Mouse (Mus musculus): Measurements from ENCODE around the gene Jazf1. TPM values are rescaled to one million over a fixed set of nuclear protein-coding genes. Genes with fewer than 3 reads are reported as not detected.

The Jazf1 gene
- total RNA-seq, 1 experiment: 1.2 TPM

GRCm38 (mm10) chr6:52905100-52905499 lies 163.3 kb downstream of the Jazf1 start:
- no peak overlapping the region for H3K27ac ChIP-seq (ENCODE audit: insufficient read depth, low read depth, low read length, poor library complexity, severe bottlenecking)
- in situ Hi-C loops (cut with MboI; ENCODE audit: low sequenced_read_pairs in 2 of 2, unreplicated experiment in 2 of 2): no loop called here
- H3K9me3 ChIP-seq (ENCODE audit: control insufficient read depth, insufficient read depth, low read depth, low read length): no peaks in the 10 kb centered on the region
- H3K36me3 ChIP-seq (ENCODE audit: control insufficient read depth, insufficient read depth, low read length, poor library complexity, severe bottlenecking): no peaks in the 10 kb centered on the region
- H3K4me3 ChIP-seq (ENCODE audit: insufficient read depth in 1 of 2, low read depth in 1 of 2, low read length in 2 of 2, poor library complexity in 1 of 2, severe bottlenecking in 1 of 2): no peak overlapping the region
- TF ChIP-seq MAFK (IDR thresholded peaks at IDR 0.05; ENCODE audit: insufficient read depth, low read depth, low read length): no peak
- no peak for TF ChIP-seq CHD2 (IDR thresholded peaks at IDR 0.05; ENCODE audit: low read depth, low read length)
- TF ChIP-seq ZNF384 (IDR thresholded peaks at IDR 0.05; ENCODE audit: low read depth, low read length): no peak
- TF ChIP-seq HCFC1 (IDR thresholded peaks at IDR 0.05; ENCODE audit: borderline replicate concordance, insufficient read depth, low read length): no peak
- no peak for TF ChIP-seq ZC3H11A (IDR thresholded peaks at IDR 0.05; ENCODE audit: borderline replicate concordance, low read depth, low read length)
- DNase-seq (ENCODE audit: low read depth, low spot score): no peak
- no peaks in the 10 kb centered on the region for H3K4me1 ChIP-seq (ENCODE audit: control insufficient read depth in 2 of 2, insufficient read depth in 2 of 2, low read length in 2 of 2, poor library complexity in 1 of 2)
- H3K9ac ChIP-seq (ENCODE audit: insufficient read depth, low read depth, low read length, poor library complexity, severe bottlenecking): no peak overlapping the region

GRCm38 (mm10) chr6:52903226-52903960 lies 165.0 kb downstream of the Jazf1 start:
- TF ChIP-seq ZC3H11A (IDR thresholded peaks at IDR 0.05; ENCODE audit: borderline replicate concordance, low read depth, low read length) (no peak), ZNF384 (IDR thresholded peaks at IDR 0.05; ENCODE audit: low read depth, low read length) (no peak)
- DNase-seq (ENCODE audit: low read depth, low spot score): no peak
- Histone ChIP-seq H3K9me3 (ENCODE audit: control insufficient read depth, insufficient read depth, low read depth, low read length) (no peaks in the 10 kb centered on the region), H3K4me3 (ENCODE audit: insufficient read depth in 1 of 2, low read depth in 1 of 2, low read length in 2 of 2, poor library complexity in 1 of 2, severe bottlenecking in 1 of 2) (no peak overlapping the region), H3K36me3 (ENCODE audit: control insufficient read depth, insufficient read depth, low read length, poor library complexity, severe bottlenecking) (no peaks in the 10 kb centered on the region), H3K9ac (ENCODE audit: insufficient read depth, low read depth, low read length, poor library complexity, severe bottlenecking) (no peak overlapping the region), H3K4me1 (ENCODE audit: control insufficient read depth in 2 of 2, insufficient read depth in 2 of 2, low read length in 2 of 2, poor library complexity in 1 of 2) (no peaks in the 10 kb centered on the region), H3K27ac (ENCODE audit: insufficient read depth, low read depth, low read length, poor library complexity, severe bottlenecking) (no peak overlapping the region)
- in situ Hi-C loops (cut with MboI; ENCODE audit: low sequenced_read_pairs in 2 of 2, unreplicated experiment in 2 of 2): no loop called here

- Histone ChIP-seq H3K4me1 (ENCODE audit: control insufficient read depth in 2 of 2, insufficient read depth in 2 of 2, low read length in 2 of 2, poor library complexity in 1 of 2) (no peaks in the 10 kb centered on the region), H3K27ac (ENCODE audit: insufficient read depth, low read depth, low read length, poor library complexity, severe bottlenecking) (no peak overlapping the region), H3K36me3 (ENCODE audit: control insufficient read depth, insufficient read depth, low read length, poor library complexity, severe bottlenecking) (no peaks in the 10 kb centered on the region), H3K9ac (ENCODE audit: insufficient read depth, low read depth, low read length, poor library complexity, severe bottlenecking) (no peak overlapping the region), H3K4me3 (ENCODE audit: insufficient read depth in 1 of 2, low read depth in 1 of 2, low read length in 2 of 2, poor library complexity in 1 of 2, severe bottlenecking in 1 of 2) (no peak overlapping the region), H3K9me3 (ENCODE audit: control insufficient read depth, insufficient read depth, low read depth, low read length) (no peaks in the 10 kb centered on the region)
- TF ChIP-seq CHD2 (IDR thresholded peaks at IDR 0.05; ENCODE audit: low read depth, low read length) (no peak), HCFC1 (IDR thresholded peaks at IDR 0.05; ENCODE audit: borderline replicate concordance, insufficient read depth, low read length) (no peak), ZNF384 (IDR thresholded peaks at IDR 0.05; ENCODE audit: low read depth, low read length) (no peak), MAFK (IDR thresholded peaks at IDR 0.05; ENCODE audit: insufficient read depth, low read depth, low read length) (no peak), ZC3H11A (IDR thresholded peaks at IDR 0.05; ENCODE audit: borderline replicate concordance, low read depth, low read length) (no peak)
- in situ Hi-C loops (cut with MboI; ENCODE audit: low sequenced_read_pairs in 2 of 2, unreplicated experiment in 2 of 2): no loop called here
- DNase-seq (ENCODE audit: low read depth, low spot score): no peak
Measured at GRCm38 (mm10) chr6:52899574-52900245, 168.7 kb downstream of the Jazf1 start.

- Histone ChIP-seq H3K4me1 (ENCODE audit: control insufficient read depth in 2 of 2, insufficient read depth in 2 of 2, low read length in 2 of 2, poor library complexity in 1 of 2) (no peaks in the 10 kb centered on the region), H3K27ac (ENCODE audit: insufficient read depth, low read depth, low read length, poor library complexity, severe bottlenecking) (no peak overlapping the region), H3K9ac (ENCODE audit: insufficient read depth, low read depth, low read length, poor library complexity, severe bottlenecking) (no peak overlapping the region), H3K4me3 (ENCODE audit: insufficient read depth in 1 of 2, low read depth in 1 of 2, low read length in 2 of 2, poor library complexity in 1 of 2, severe bottlenecking in 1 of 2) (no peak overlapping the region), H3K9me3 (ENCODE audit: control insufficient read depth, insufficient read depth, low read depth, low read length) (no peaks in the 10 kb centered on the region), H3K36me3 (ENCODE audit: control insufficient read depth, insufficient read depth, low read length, poor library complexity, severe bottlenecking) (no peaks in the 10 kb centered on the region)
- DNase-seq (ENCODE audit: low read depth, low spot score): no peak
- no peak for TF ChIP-seq CHD2 (IDR thresholded peaks at IDR 0.05; ENCODE audit: low read depth, low read length)
- TF ChIP-seq ZC3H11A (IDR thresholded peaks at IDR 0.05; ENCODE audit: borderline replicate concordance, low read depth, low read length): no peak
- no peak for TF ChIP-seq MAFK (IDR thresholded peaks at IDR 0.05; ENCODE audit: insufficient read depth, low read depth, low read length)
- TF ChIP-seq ZNF384 (IDR thresholded peaks at IDR 0.05; ENCODE audit: low read depth, low read length): no peak
- TF ChIP-seq HCFC1 (IDR thresholded peaks at IDR 0.05; ENCODE audit: borderline replicate concordance, insufficient read depth, low read length): no peak
- in situ Hi-C loops (cut with MboI; ENCODE audit: low sequenced_read_pairs in 2 of 2, unreplicated experiment in 2 of 2): no loop called here
Measured at GRCm38 (mm10) chr6:52895075-52895474, 173.4 kb downstream of the Jazf1 start.
